Mouse (Mus musculus): ENCODE data around the gene Zfp14. TPM values are rescaled to one million over a fixed set of nuclear protein-coding genes. Genes with fewer than 3 reads are reported as not detected.

Zfp14 gene
- 4.7 and 4.8 TPM in 2 replicates for polyA plus RNA-seq (2016; fragmentation: Nextera tagmentation; extraction: Ambion mirVana)

GRCm38 (mm10) chr7:30050882-30051548, at the start of gene Zfp14:
Gene Zfp14 (minus strand): TSS chr7:30051380.
- Histone ChIP-seq H3K9me3 (no peaks in the 10 kb centered on the region), H3K4me3 (replicated peaks) (peak within 1 kb of the TSS; percentile 74), H3K4me1 (replicated peaks) (peaks cover 15% of the 10 kb centered on the region), H3K9ac (replicated peaks) (peak within 1 kb of the TSS; percentile 81), H3K4me2 (peak within 1 kb of the TSS; percentile 78), H3K36me3 (peaks cover 11% of the 10 kb centered on the region), H3K27ac (peak within 1 kb of the TSS; percentile 88), H3K27me3 (no peaks in the 10 kb centered on the region)
- peak; percentile 96 for ATAC-seq (ENCODE audit: insufficient number of reproducible peaks, insufficient read depth, low FRiP score, low TSS enrichment, low read depth)
- WGBS = under 1% methylated on average over 40 of the region's 40 CpGs

- Histone ChIP-seq H3K4me3 (replicated peaks) (no peak overlapping the region), H3K36me3 (peaks cover 68% of the 10 kb centered on the region), H3K27me3 (no peaks in the 10 kb centered on the region), H3K9me3 (peaks cover 23% of the 10 kb centered on the region), H3K4me1 (replicated peaks) (peaks cover 11% of the 10 kb centered on the region), H3K4me2 (no peak overlapping the region), H3K9ac (replicated peaks) (no peak overlapping the region), H3K27ac (no peak overlapping the region)
- 94% methylated on average over 13 of the region's 13 CpGs for WGBS
- no peak for ATAC-seq (ENCODE audit: insufficient number of reproducible peaks, insufficient read depth, low FRiP score, low TSS enrichment, low read depth)
Measured at GRCm38 (mm10) chr7:30099297-30099696, 48.1 kb upstream of the Zfp14 start.

GRCm38 (mm10) chr7:30095551-30096125, 44.5 kb upstream of the Zfp14 start:
- Histone ChIP-seq H3K9ac (replicated peaks) (peak overlapping the region; percentile 64), H3K36me3 (peaks cover 32% of the 10 kb centered on the region), H3K27ac (peak overlapping the region; percentile 98), H3K4me3 (replicated peaks) (peak overlapping the region; percentile 57), H3K4me2 (peak overlapping the region; percentile 70), H3K9me3 (no peaks in the 10 kb centered on the region), H3K4me1 (replicated peaks) (peaks cover 16% of the 10 kb centered on the region), H3K27me3 (no peaks in the 10 kb centered on the region)
- ATAC-seq (ENCODE audit: insufficient number of reproducible peaks, insufficient read depth, low FRiP score, low TSS enrichment, low read depth) = no peak
- 9% methylated on average over 5 of the region's 5 CpGs for WGBS

- H3K9me3 ChIP-seq = no peaks in the 10 kb centered on the region
- under 1% methylated on average over 26 of the region's 26 CpGs for WGBS
- H3K27ac ChIP-seq = peak within 1 kb of the TSS; percentile 98
- H3K4me3 ChIP-seq (replicated peaks) = peak within 1 kb of the TSS; percentile 57
- H3K4me2 ChIP-seq = peak within 1 kb of the TSS; percentile 70
- H3K36me3 ChIP-seq = peaks cover 24% of the 10 kb centered on the region
- H3K27me3 ChIP-seq = no peaks in the 10 kb centered on the region
- peak; percentile 77 for ATAC-seq (ENCODE audit: insufficient number of reproducible peaks, insufficient read depth, low FRiP score, low TSS enrichment, low read depth)
- H3K9ac ChIP-seq (replicated peaks) = peak within 1 kb of the TSS; percentile 88
- peaks cover 16% of the 10 kb centered on the region for H3K4me1 ChIP-seq (replicated peaks)
Measured at GRCm38 (mm10) chr7:30094646-30095429, 43.7 kb upstream of the Zfp14 start, which contains the start of gene Zfp260. Gene Zfp260 (plus strand): TSS chr7:30094777.

- no peaks in the 10 kb centered on the region for H3K27me3 ChIP-seq
- H3K4me1 ChIP-seq (replicated peaks) = peaks cover 22% of the 10 kb centered on the region
- no peak for ATAC-seq (ENCODE audit: insufficient number of reproducible peaks, insufficient read depth, low FRiP score, low TSS enrichment, low read depth)
- peak overlapping the region; percentile 57 for H3K4me3 ChIP-seq (replicated peaks)
- H3K9ac ChIP-seq (replicated peaks) = no peak overlapping the region
- H3K27ac ChIP-seq = peak overlapping the region; percentile 98; the same call in 1 of the 2 replicates
- no peaks in the 10 kb centered on the region for H3K9me3 ChIP-seq
- H3K36me3 ChIP-seq = peaks cover 16% of the 10 kb centered on the region
- WGBS = 69% methylated on average over 6 of the region's 6 CpGs
- peak overlapping the region; percentile 70 for H3K4me2 ChIP-seq
Measured at GRCm38 (mm10) chr7:30093918-30094415, 42.8 kb upstream of the Zfp14 start.

GRCm38 (mm10) chr7:30092666-30093065, 41.5 kb upstream of the Zfp14 start:
- no peak overlapping the region for H3K9ac ChIP-seq (replicated peaks)
- 86% methylated on average over 9 of the region's 9 CpGs for WGBS

GRCm38 (mm10) chr7:30090970-30091585, 39.9 kb upstream of the Zfp14 start:
- Histone ChIP-seq H3K4me2 (peak overlapping the region; percentile 72), H3K36me3 (peaks cover 11% of the 10 kb centered on the region), H3K27me3 (no peaks in the 10 kb centered on the region), H3K9ac (replicated peaks) (peak overlapping the region; percentile 28; the same call in 1 of the 2 replicates), H3K4me3 (replicated peaks) (peak overlapping the region; percentile 59), H3K27ac (no peak overlapping the region), H3K4me1 (replicated peaks) (peaks cover 26% of the 10 kb centered on the region), H3K9me3 (no peaks in the 10 kb centered on the region)
- ATAC-seq (ENCODE audit: insufficient number of reproducible peaks, insufficient read depth, low FRiP score, low TSS enrichment, low read depth) = no peak
- WGBS = 9% methylated on average over 9 of the region's 9 CpGs

More at GRCm38 (mm10) chr7:30092666-30093065, 41.5 kb upstream of the Zfp14 start:
- no peak overlapping the region for H3K27ac ChIP-seq
- no peaks in the 10 kb centered on the region for H3K9me3 ChIP-seq
- no peak overlapping the region for H3K4me2 ChIP-seq
- H3K36me3 ChIP-seq = peaks cover 6% of the 10 kb centered on the region
- H3K4me1 ChIP-seq (replicated peaks) = peaks cover 30% of the 10 kb centered on the region
- no peak for ATAC-seq (ENCODE audit: insufficient number of reproducible peaks, insufficient read depth, low FRiP score, low TSS enrichment, low read depth)
- no peak overlapping the region for H3K4me3 ChIP-seq (replicated peaks)
- H3K27me3 ChIP-seq = no peaks in the 10 kb centered on the region

GRCm38 (mm10) chr7:30090092-30090969, 39.2 kb upstream of the Zfp14 start, which contains the start of the genes Gm26920 and Zfp566:
Gene Gm26920 (minus strand): TSS chr7:30090410.
Gene Zfp566 (minus strand): TSS chr7:30090527.
- Histone ChIP-seq H3K9ac (replicated peaks) (peak within 1 kb of the TSS; percentile 73), H3K4me3 (replicated peaks) (peak within 1 kb of the TSS; percentile 59), H3K27ac (peak within 1 kb of the TSS; percentile 82), H3K4me1 (replicated peaks) (peaks cover 26% of the 10 kb centered on the region), H3K9me3 (0 out of 2 replicates have a peak, but pooled peaks cover under 1% of the 10 kb centered on the region), H3K36me3 (peaks cover 18% of the 10 kb centered on the region), H3K27me3 (no peaks in the 10 kb centered on the region), H3K4me2 (peak within 1 kb of the TSS; percentile 72)
- WGBS = under 1% methylated on average over 40 of the region's 40 CpGs
- ATAC-seq (ENCODE audit: insufficient number of reproducible peaks, insufficient read depth, low FRiP score, low TSS enrichment, low read depth) = peak; percentile 84

GRCm38 (mm10) chr7:30089405-30089804, 38.2 kb upstream of the Zfp14 start:
- peak overlapping the region; percentile 73 for H3K9ac ChIP-seq (replicated peaks)
- no peak for ATAC-seq (ENCODE audit: insufficient number of reproducible peaks, insufficient read depth, low FRiP score, low TSS enrichment, low read depth)
- H3K9me3 ChIP-seq = 0 out of 2 replicates have a peak, but pooled peaks cover 3% of the 10 kb centered on the region
- H3K36me3 ChIP-seq = peaks cover 27% of the 10 kb centered on the region
- H3K27me3 ChIP-seq = no peaks in the 10 kb centered on the region
- peak overlapping the region; percentile 72 for H3K4me2 ChIP-seq
- WGBS = 16% methylated on average over 6 of the region's 6 CpGs
- no peak overlapping the region for H3K27ac ChIP-seq
- H3K4me1 ChIP-seq (replicated peaks) = peaks cover 26% of the 10 kb centered on the region
- H3K4me3 ChIP-seq (replicated peaks) = peak overlapping the region; percentile 59

- Histone ChIP-seq H3K4me1 (replicated peaks) (peaks cover 20% of the 10 kb centered on the region), H3K9ac (replicated peaks) (no peak overlapping the region), H3K4me2 (no peak overlapping the region), H3K4me3 (replicated peaks) (no peak overlapping the region), H3K27me3 (no peaks in the 10 kb centered on the region), H3K27ac (no peak overlapping the region), H3K36me3 (peaks cover 56% of the 10 kb centered on the region), H3K9me3 (0 out of 2 replicates have a peak, but pooled peaks cover 3% of the 10 kb centered on the region)
- no peak for ATAC-seq (ENCODE audit: insufficient number of reproducible peaks, insufficient read depth, low FRiP score, low TSS enrichment, low read depth)
- WGBS = 88% methylated on average over 9 of the region's 9 CpGs
Measured at GRCm38 (mm10) chr7:30086524-30086923, 35.3 kb upstream of the Zfp14 start.

Data from limb, embryonic 12.5 days (tissue).